Mouse (Mus musculus): Measurements from ENCODE around the gene Thra. TPM values are rescaled to one million over a fixed set of nuclear protein-coding genes. Genes with fewer than 3 reads are reported as not detected.

Thra gene
- polyA plus RNA-seq, 1 experiment from 2014 or later = 17.7 TPM

GRCm38 (mm10) chr11:98723098-98723497 is 17.3 kb upstream of the Thra start:
- Histone ChIP-seq H3K27ac (replicated peaks; ENCODE audit: low read depth, low read length) (no peak overlapping the region), H3K9me3 (ENCODE audit: control insufficient read depth, low read length) (no peaks in the 10 kb centered on the region), H3K4me1 (ENCODE audit: control insufficient read depth, insufficient read depth, low read length) (peaks cover 4% of the 10 kb centered on the region; the same call in 1 of the 2 replicates), H3K4me2 (ENCODE audit: low read depth, severe bottlenecking) (no peak overlapping the region), H3K9ac (ENCODE audit: low read length) (no peak overlapping the region), H3K36me3 (ENCODE audit: control insufficient read depth, insufficient read depth, low read length) (no peaks in the 10 kb centered on the region), H3K27me3 (ENCODE audit: control insufficient read depth, insufficient read depth, low read length) (no peaks in the 10 kb centered on the region), H3K4me3 (ENCODE audit: low read depth, low read length) (no peak overlapping the region)
- ATAC-seq (ENCODE audit: insufficient number of reproducible peaks, low FRiP score, low TSS enrichment, low read depth) = no peak
- DNase-seq (ENCODE audit: low spot score) = no peak
- 84% methylated on average over 7 of the region's 7 CpGs for WGBS

DNA sequence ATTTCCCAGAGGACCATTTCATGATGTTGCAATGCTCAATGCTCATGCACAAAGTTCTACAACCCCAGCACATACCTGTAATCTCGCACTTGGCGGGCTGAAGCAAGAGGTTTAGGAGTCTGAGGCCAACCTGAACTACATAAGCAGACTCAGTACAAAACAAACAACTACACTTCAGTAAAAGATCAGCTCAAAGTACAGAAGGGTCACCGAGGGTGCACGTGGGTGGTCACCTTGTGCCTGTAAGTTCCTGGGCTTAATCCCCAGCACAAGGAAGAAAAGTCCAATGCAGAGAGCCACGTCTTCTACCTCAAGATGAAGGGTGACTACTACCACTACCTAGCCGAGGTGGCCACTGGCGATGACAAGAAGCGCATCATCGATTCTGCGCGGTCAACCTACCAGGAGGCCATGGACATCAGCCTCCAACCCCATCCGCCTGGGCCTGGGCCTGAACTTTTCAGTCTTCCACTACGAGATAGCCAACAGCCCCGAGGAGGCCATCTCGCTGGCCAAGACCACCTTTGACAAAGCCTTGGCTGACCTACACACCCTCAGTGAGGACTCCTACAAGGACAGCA is 14.4 kb upstream of the Thra start:
- WGBS = 97% methylated on average over 15 of the region's 15 CpGs
- H3K4me3 ChIP-seq (ENCODE audit: low read depth, low read length) = no peak overlapping the region
- no peaks in the 10 kb centered on the region for H3K36me3 ChIP-seq (ENCODE audit: control insufficient read depth, insufficient read depth, low read length)
- H3K4me1 ChIP-seq (ENCODE audit: control insufficient read depth, insufficient read depth, low read length) = peaks cover 8% of the 10 kb centered on the region; the same call in 1 of the 2 replicates
- H3K4me2 ChIP-seq (ENCODE audit: low read depth, severe bottlenecking) = no peak overlapping the region
- DNase-seq (ENCODE audit: low spot score) (no peak), ATAC-seq (ENCODE audit: insufficient number of reproducible peaks, low FRiP score, low TSS enrichment, low read depth) (no peak)
- H3K9me3 ChIP-seq (ENCODE audit: control insufficient read depth, low read length) = no peaks in the 10 kb centered on the region
- H3K27ac ChIP-seq (replicated peaks; ENCODE audit: low read depth, low read length) = no peak overlapping the region
- H3K9ac ChIP-seq (ENCODE audit: low read length) = no peak overlapping the region
- no peaks in the 10 kb centered on the region for H3K27me3 ChIP-seq (ENCODE audit: control insufficient read depth, insufficient read depth, low read length)

DNA sequence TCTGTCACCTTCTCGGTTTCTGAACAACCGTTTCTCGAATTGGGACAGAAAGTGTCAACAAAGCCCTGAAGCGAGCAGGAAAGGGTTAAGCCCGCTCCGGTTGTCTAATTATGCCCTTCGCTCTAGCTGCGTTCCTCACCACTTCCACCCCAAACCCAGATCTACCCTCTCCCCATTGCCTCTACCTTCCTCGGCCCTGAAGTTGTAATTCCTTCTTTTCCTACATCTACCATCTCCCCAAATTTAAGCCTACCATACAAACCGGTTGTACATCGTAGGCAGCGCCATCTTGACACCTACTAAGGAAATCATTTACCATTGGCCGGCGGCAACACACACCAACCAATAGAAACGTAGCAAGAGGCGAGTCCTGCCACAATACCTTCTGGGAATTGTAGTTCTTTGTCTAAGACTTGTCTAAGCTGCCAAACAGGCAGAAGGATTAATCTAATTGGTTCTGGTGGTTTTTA is 11.3 kb upstream of the Thra start, which contains the start of gene Med24:
Gene Med24 (minus strand): TSS at position 317 of the 470 bp plus-strand sequence.
- peak within 1 kb of the TSS; percentile 58 for H3K4me2 ChIP-seq (ENCODE audit: low read depth, severe bottlenecking)
- H3K27me3 ChIP-seq (ENCODE audit: control insufficient read depth, insufficient read depth, low read length) = no peaks in the 10 kb centered on the region
- H3K9ac ChIP-seq (ENCODE audit: low read length) = peak within 1 kb of the TSS; percentile 57
- WGBS = under 1% methylated on average over 16 of the region's 16 CpGs
- H3K36me3 ChIP-seq (ENCODE audit: control insufficient read depth, insufficient read depth, low read length) = no peaks in the 10 kb centered on the region
- ATAC-seq (ENCODE audit: insufficient number of reproducible peaks, low FRiP score, low TSS enrichment, low read depth) = peak; percentile 86; the same call in 1 of the 2 replicates
- H3K27ac ChIP-seq (replicated peaks; ENCODE audit: low read depth, low read length) = 0 out of 2 replicates have a peak within 1 kb of the TSS, but pooled peaks have one; percentile 10
- H3K9me3 ChIP-seq (ENCODE audit: control insufficient read depth, low read length) = no peaks in the 10 kb centered on the region; the same call in 1 of the 2 replicates
- peaks cover 4% of the 10 kb centered on the region; the same call in 1 of the 2 replicates for H3K4me1 ChIP-seq (ENCODE audit: control insufficient read depth, insufficient read depth, low read length)
- H3K4me3 ChIP-seq (ENCODE audit: low read depth, low read length) = peak within 1 kb of the TSS; percentile 60
- peak; percentile 88 for DNase-seq (ENCODE audit: low spot score)

DNA sequence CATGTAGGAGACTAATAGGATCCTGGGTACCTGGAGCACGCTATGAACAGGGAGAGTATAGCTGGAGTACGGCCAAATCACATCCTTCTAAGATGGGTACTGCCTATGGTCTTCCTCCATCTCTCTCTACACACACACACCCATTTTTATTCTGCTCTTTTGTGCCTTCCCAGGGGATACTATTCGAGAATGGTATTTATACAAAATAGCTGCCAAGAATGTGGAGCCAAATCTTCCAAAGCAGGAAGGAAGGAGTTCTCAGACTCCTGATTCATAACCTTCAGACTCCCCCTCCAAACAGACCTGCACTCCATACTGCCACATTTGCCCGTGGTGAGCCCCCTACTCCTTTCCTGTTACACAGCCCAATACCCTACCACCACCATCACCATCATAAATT is 9.7 kb upstream of the Thra start:
- Histone ChIP-seq H3K9me3 (ENCODE audit: control insufficient read depth, low read length) (no peaks in the 10 kb centered on the region; the same call in 1 of the 2 replicates), H3K4me3 (ENCODE audit: low read depth, low read length) (no peak overlapping the region), H3K4me2 (ENCODE audit: low read depth, severe bottlenecking) (no peak overlapping the region), H3K27ac (replicated peaks; ENCODE audit: low read depth, low read length) (no peak overlapping the region), H3K4me1 (ENCODE audit: control insufficient read depth, insufficient read depth, low read length) (peaks cover 4% of the 10 kb centered on the region; the same call in 1 of the 2 replicates), H3K9ac (ENCODE audit: low read length) (no peak overlapping the region), H3K36me3 (ENCODE audit: control insufficient read depth, insufficient read depth, low read length) (no peaks in the 10 kb centered on the region), H3K27me3 (ENCODE audit: control insufficient read depth, insufficient read depth, low read length) (no peaks in the 10 kb centered on the region)
- DNase-seq (ENCODE audit: low spot score) (no peak), ATAC-seq (ENCODE audit: insufficient number of reproducible peaks, low FRiP score, low TSS enrichment, low read depth) (no peak)
- 73% methylated on average over 4 of the region's 4 CpGs for WGBS

DNA sequence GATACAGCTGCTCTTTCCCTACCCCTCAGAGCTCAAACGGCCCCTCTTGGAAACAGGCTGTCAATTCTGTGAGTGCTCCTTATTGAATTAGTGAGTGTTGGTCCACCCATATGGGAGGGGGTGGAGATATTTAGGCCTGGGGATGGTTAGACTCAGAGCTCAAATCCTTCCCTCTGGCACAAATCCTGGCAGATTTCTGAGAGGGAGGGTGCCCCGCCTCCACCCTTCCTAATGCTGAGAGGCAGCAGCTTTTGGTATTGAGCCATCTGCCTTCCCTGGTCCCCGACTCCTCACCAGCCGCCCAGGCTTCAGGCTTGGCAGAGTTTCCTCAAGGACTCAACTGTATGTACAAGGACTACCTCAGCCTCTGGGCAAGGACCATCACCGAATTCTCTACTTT is 9.3 kb upstream of the Thra start:
- DNase-seq (ENCODE audit: low spot score) (no peak), ATAC-seq (ENCODE audit: insufficient number of reproducible peaks, low FRiP score, low TSS enrichment, low read depth) (no peak)
- Histone ChIP-seq H3K4me3 (ENCODE audit: low read depth, low read length) (no peak overlapping the region), H3K36me3 (ENCODE audit: control insufficient read depth, insufficient read depth, low read length) (no peaks in the 10 kb centered on the region), H3K4me2 (ENCODE audit: low read depth, severe bottlenecking) (no peak overlapping the region), H3K9me3 (ENCODE audit: control insufficient read depth, low read length) (no peaks in the 10 kb centered on the region; the same call in 1 of the 2 replicates), H3K4me1 (ENCODE audit: control insufficient read depth, insufficient read depth, low read length) (peaks cover 4% of the 10 kb centered on the region; the same call in 1 of the 2 replicates), H3K27ac (replicated peaks; ENCODE audit: low read depth, low read length) (no peak overlapping the region), H3K9ac (ENCODE audit: low read length) (no peak overlapping the region), H3K27me3 (ENCODE audit: control insufficient read depth, insufficient read depth, low read length) (no peaks in the 10 kb centered on the region)
- WGBS = 55% methylated on average over 5 of the region's 5 CpGs

DNA sequence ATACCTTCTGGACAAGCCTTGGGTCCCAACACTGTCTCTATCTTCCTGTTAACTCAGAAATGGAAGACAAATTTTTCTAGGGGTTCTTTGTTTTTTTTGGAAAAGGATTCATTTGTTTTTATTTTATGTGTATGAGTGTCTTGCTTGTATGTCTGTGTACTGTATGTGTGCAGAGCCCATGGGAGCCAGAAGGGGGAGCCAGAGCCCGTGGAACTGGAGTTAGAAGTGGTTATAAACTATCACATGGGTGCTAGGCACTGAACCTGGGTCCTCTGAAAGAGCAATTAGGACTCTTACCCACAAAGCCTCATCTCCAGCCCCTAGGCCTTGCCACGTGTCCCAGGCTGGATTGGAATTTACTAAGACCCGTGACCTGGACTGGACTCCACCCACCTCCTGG is 6.4 kb upstream of the Thra start:
- H3K9me3 ChIP-seq (ENCODE audit: control insufficient read depth, low read length) = no peaks in the 10 kb centered on the region; the same call in 1 of the 2 replicates
- no peaks in the 10 kb centered on the region for H3K4me1 ChIP-seq (ENCODE audit: control insufficient read depth, insufficient read depth, low read length)
- ATAC-seq (ENCODE audit: insufficient number of reproducible peaks, low FRiP score, low TSS enrichment, low read depth) = no peak
- no peak overlapping the region for H3K9ac ChIP-seq (ENCODE audit: low read length)
- H3K27ac ChIP-seq (replicated peaks; ENCODE audit: low read depth, low read length) = no peak overlapping the region
- DNase-seq (ENCODE audit: low spot score) = no peak
- WGBS = 76% methylated on average over 3 of the region's 3 CpGs
- H3K4me2 ChIP-seq (ENCODE audit: low read depth, severe bottlenecking) = no peak overlapping the region
- H3K4me3 ChIP-seq (ENCODE audit: low read depth, low read length) = no peak overlapping the region
- no peaks in the 10 kb centered on the region for H3K27me3 ChIP-seq (ENCODE audit: control insufficient read depth, insufficient read depth, low read length)
- no peaks in the 10 kb centered on the region for H3K36me3 ChIP-seq (ENCODE audit: control insufficient read depth, insufficient read depth, low read length)

- no peak overlapping the region for H3K9ac ChIP-seq (ENCODE audit: low read length)
- DNase-seq (ENCODE audit: low spot score) = no peak
Observed at GRCm38 (mm10) chr11:98735111-98735510, 5.3 kb upstream of the Thra start.

DNA sequence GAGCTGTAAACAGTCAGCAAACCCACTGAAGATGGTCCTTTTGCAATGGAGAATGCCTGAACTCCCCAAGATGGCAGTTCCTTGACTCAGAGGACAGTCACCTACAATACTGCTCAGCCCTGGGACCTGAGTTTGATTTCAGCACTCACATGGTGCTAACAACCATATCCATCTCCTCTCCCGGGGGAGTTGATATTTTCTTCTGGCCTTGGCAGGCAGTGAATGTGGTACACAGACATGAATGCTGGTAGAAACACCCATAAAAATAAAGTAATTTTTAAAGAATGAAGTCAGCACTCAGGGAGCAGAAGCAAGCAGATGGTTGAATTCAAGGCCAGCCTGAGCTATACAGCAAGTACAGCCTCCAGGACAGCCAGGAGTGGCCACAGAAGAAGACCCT is 4.3 kb upstream of the Thra start:
- no peak overlapping the region for H3K4me3 ChIP-seq (ENCODE audit: low read depth, low read length)

More at GRCm38 (mm10) chr11:98735111-98735510, 5.3 kb upstream of the Thra start:
- 96% methylated on average over 4 of the region's 4 CpGs for WGBS
- no peaks in the 10 kb centered on the region; the same call in 1 of the 2 replicates for H3K9me3 ChIP-seq (ENCODE audit: control insufficient read depth, low read length)
- no peak overlapping the region for H3K4me2 ChIP-seq (ENCODE audit: low read depth, severe bottlenecking)
- H3K27me3 ChIP-seq (ENCODE audit: control insufficient read depth, insufficient read depth, low read length) = no peaks in the 10 kb centered on the region
- ATAC-seq (ENCODE audit: insufficient number of reproducible peaks, low FRiP score, low TSS enrichment, low read depth) = no peak
- H3K27ac ChIP-seq (replicated peaks; ENCODE audit: low read depth, low read length) = no peak overlapping the region
- H3K4me3 ChIP-seq (ENCODE audit: low read depth, low read length) = no peak overlapping the region
- H3K4me1 ChIP-seq (ENCODE audit: control insufficient read depth, insufficient read depth, low read length) = peaks cover 4% of the 10 kb centered on the region
- H3K36me3 ChIP-seq (ENCODE audit: control insufficient read depth, insufficient read depth, low read length) = no peaks in the 10 kb centered on the region

More for the DNA sequence above, 4.3 kb upstream of the Thra start:
- Histone ChIP-seq H3K36me3 (ENCODE audit: control insufficient read depth, insufficient read depth, low read length) (no peaks in the 10 kb centered on the region), H3K27me3 (ENCODE audit: control insufficient read depth, insufficient read depth, low read length) (no peaks in the 10 kb centered on the region), H3K4me2 (ENCODE audit: low read depth, severe bottlenecking) (no peak overlapping the region), H3K9me3 (ENCODE audit: control insufficient read depth, low read length) (no peaks in the 10 kb centered on the region; the same call in 1 of the 2 replicates), H3K27ac (replicated peaks; ENCODE audit: low read depth, low read length) (no peak overlapping the region), H3K9ac (ENCODE audit: low read length) (no peak overlapping the region), H3K4me1 (ENCODE audit: control insufficient read depth, insufficient read depth, low read length) (peaks cover 12% of the 10 kb centered on the region)
- ATAC-seq (ENCODE audit: insufficient number of reproducible peaks, low FRiP score, low TSS enrichment, low read depth) (no peak), DNase-seq (ENCODE audit: low spot score) (no peak)
- 93% methylated on average over 1 of the region's 1 CpGs for WGBS
